Mouse (Mus musculus): ENCODE data around the gene Myd88. TPM values are rescaled to one million over a fixed set of nuclear protein-coding genes. Genes with fewer than 3 reads are reported as not detected.

The Myd88 gene
- total RNA-seq, 2 experiments from 2014 or later: 16.4 to 47.6 TPM

GRCm38 (mm10) chr9:119305863-119306262 lies 35.3 kb downstream of the Myd88 start:
- ATAC-seq (replicated peaks; ENCODE audit: poor library complexity, severe bottlenecking): no peak

- ATAC-seq (replicated peaks; ENCODE audit: poor library complexity, severe bottlenecking): no peak
Observed at GRCm38 (mm10) chr9:119298563-119298962, 42.6 kb downstream of the Myd88 start.

GRCm38 (mm10) chr9:119297696-119298095 lies 43.5 kb downstream of the Myd88 start:
- ATAC-seq (replicated peaks; ENCODE audit: poor library complexity, severe bottlenecking): no peak

- no peak for ATAC-seq (replicated peaks; ENCODE audit: poor library complexity, severe bottlenecking)
Observed at GRCm38 (mm10) chr9:119290791-119291190, 50.4 kb downstream of the Myd88 start.

Other genes starting within 250 kb of the Myd88 start
- gene Plcd1, start 247.9 kb downstream of the Myd88 start, total RNA-seq (2014; fragmentation: Nextera tagmentation): not detected in 2 replicates
- not detected in 2 replicates for gene Plcd1, start 247.9 kb downstream of the Myd88 start, total RNA-seq (2017)
- gene Dlec1, start 238.9 kb downstream of the Myd88 start, total RNA-seq (2014; fragmentation: Nextera tagmentation): 0.06 and 0.32 TPM in 2 replicates
- 0.26 and 0.67 TPM in 2 replicates for gene Dlec1, start 238.9 kb downstream of the Myd88 start, total RNA-seq (2017)
- not detected in 2 replicates for gene Acaa1b, start 184.3 kb downstream of the Myd88 start, total RNA-seq (2014; fragmentation: Nextera tagmentation)
- not detected in 2 replicates for gene Acaa1b, start 184.3 kb downstream of the Myd88 start, total RNA-seq (2017)
- gene Gm47289, start 182.2 kb downstream of the Myd88 start, total RNA-seq (2014; fragmentation: Nextera tagmentation): not detected in 2 replicates
- gene Gm47289, start 182.2 kb downstream of the Myd88 start, total RNA-seq (2017): not detected in 2 replicates
- not detected in 2 replicates for gene Slc22a13, start 132.3 kb downstream of the Myd88 start, total RNA-seq (2014; fragmentation: Nextera tagmentation)
- gene Slc22a13, start 132.3 kb downstream of the Myd88 start, total RNA-seq (2017): not detected in 2 replicates
- 27.5 and 28.0 TPM in 2 replicates for gene Oxsr1, start 19.0 kb downstream of the Myd88 start, total RNA-seq (2014; fragmentation: Nextera tagmentation)
- gene Oxsr1, start 19.0 kb downstream of the Myd88 start, total RNA-seq (2017): 28.7 and 30.5 TPM in 2 replicates
- gene Acaa1a, start 1.7 kb downstream of the Myd88 start, total RNA-seq (2014; fragmentation: Nextera tagmentation): 26.4 and 40.6 TPM in 2 replicates
- gene Acaa1a, start 1.7 kb downstream of the Myd88 start, total RNA-seq (2017): 21.2 and 26.2 TPM in 2 replicates
- 4.4 and 7.4 TPM in 2 replicates for gene Xylb, start 16.0 kb upstream of the Myd88 start, total RNA-seq (2014; fragmentation: Nextera tagmentation)
- gene Xylb, start 16.0 kb upstream of the Myd88 start, total RNA-seq (2017): 2.8 and 4.1 TPM in 2 replicates
- gene Slc22a14, start 24.1 kb upstream of the Myd88 start, total RNA-seq (2014; fragmentation: Nextera tagmentation): not detected in 2 replicates
- not detected in 2 replicates for gene Slc22a14, start 24.1 kb upstream of the Myd88 start, total RNA-seq (2017)
- 2.0 and 2.9 TPM in 2 replicates for gene Acvr2b, start 60.7 kb upstream of the Myd88 start, total RNA-seq (2014; fragmentation: Nextera tagmentation)
- 0.36 and 0.65 TPM in 2 replicates for gene Acvr2b, start 60.7 kb upstream of the Myd88 start, total RNA-seq (2017)
- 10.4 and 17.7 TPM in 2 replicates for gene Exog, start 103.5 kb upstream of the Myd88 start, total RNA-seq (2014; fragmentation: Nextera tagmentation)
- 4.2 and 4.6 TPM in 2 replicates for gene Exog, start 103.5 kb upstream of the Myd88 start, total RNA-seq (2017)
- not detected in 2 replicates for gene Scn5a, start 237.6 kb upstream of the Myd88 start, total RNA-seq (2014; fragmentation: Nextera tagmentation)
- not detected in 2 replicates for gene Scn5a, start 237.6 kb upstream of the Myd88 start, total RNA-seq (2017)

All from granulocyte monocyte progenitor cell, adult 5-6 weeks (primary cell).